8 mouse cellular contexts compared by ENCODE assay signal in the genomic region with DNA sequence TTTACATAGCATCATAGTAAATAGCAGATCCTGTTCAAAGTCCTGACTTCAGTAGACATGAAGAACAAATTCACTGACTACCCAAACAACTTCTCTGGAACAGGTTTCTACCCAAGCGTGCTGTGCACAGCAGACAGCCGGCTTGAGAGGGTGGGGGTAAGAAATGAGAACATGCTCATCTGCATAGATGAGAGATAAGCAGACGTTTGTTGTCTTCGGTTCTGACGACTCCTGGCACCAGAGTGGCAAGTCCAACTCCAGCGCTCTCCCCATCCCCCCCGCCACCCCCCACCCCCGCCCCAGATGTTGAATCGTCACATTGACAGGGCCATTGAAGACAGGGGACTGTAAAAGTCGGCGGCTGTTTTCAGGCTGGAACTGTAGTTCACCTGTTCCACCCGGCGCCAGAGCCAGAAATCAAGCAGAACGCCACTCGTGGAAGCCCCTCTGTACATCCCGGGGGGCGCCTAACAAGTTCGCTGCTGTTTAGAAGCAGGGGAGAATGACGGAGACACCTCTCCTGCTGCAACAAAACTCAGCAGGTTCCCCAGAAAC. TPM values are rescaled to one million over a fixed set of nuclear protein-coding genes. Genes with fewer than 3 reads are reported as not detected.
DNase-seq lines count a peak whose midpoint lies in the region; ATAC-seq and TF ChIP-seq lines count a peak whose summit lies in the region.

No protein-coding gene starts in this region.

- peak; percentile 18 to 20 for DNase-seq in layer of hippocampus, postnatal 14 days (ENCODE audit: low spot score in 2 of 2)
- no peak for DNase-seq in layer of hippocampus, postnatal 36 days
- DNase-seq in midbrain, postnatal 0 days (ENCODE audit: low spot score) = peak; percentile 7
- peak; percentile 52 for DNase-seq in thymus, postnatal 14 days

- H3K4me3 ChIP-seq in embryonic facial prominence, embryonic 12.5 days = peak overlapping the region; percentile 82
- H3K4me3 ChIP-seq in intestine, embryonic 15.5 days (replicated peaks) = peak overlapping the region; percentile 89
- peak overlapping the region; percentile 89 for H3K4me3 ChIP-seq in midbrain, postnatal 0 days (ENCODE audit: low read depth, low read length)

- H3K9me3 ChIP-seq in embryonic facial prominence, embryonic 12.5 days = no peaks in the 10 kb centered on the region
- H3K9me3 ChIP-seq in intestine, embryonic 15.5 days = no peaks in the 10 kb centered on the region
- H3K9me3 ChIP-seq in midbrain, postnatal 0 days (ENCODE audit: low read length) = no peaks in the 10 kb centered on the region

- under 1% methylated on average over 19 of the region's 19 CpGs for WGBS in embryonic facial prominence, embryonic 12.5 days
- WGBS in intestine, embryonic 15.5 days = under 1% methylated on average over 19 of the region's 19 CpGs
- WGBS in midbrain, postnatal 0 days = 0% methylated on average over 18 of the region's 19 CpGs

- no peak overlapping the region for H3K27ac ChIP-seq in embryonic facial prominence, embryonic 12.5 days
- H3K27ac ChIP-seq in intestine, embryonic 15.5 days = peak overlapping the region; percentile 87
- no peak overlapping the region for H3K27ac ChIP-seq in midbrain, postnatal 0 days (ENCODE audit: low read depth, low read length)

- H3K4me1 ChIP-seq in embryonic facial prominence, embryonic 12.5 days = peaks cover 26% of the 10 kb centered on the region
- H3K4me1 ChIP-seq in intestine, embryonic 15.5 days (replicated peaks) = peaks cover 14% of the 10 kb centered on the region
- H3K4me1 ChIP-seq in midbrain, postnatal 0 days (ENCODE audit: insufficient read depth, low read length) = 0 out of 2 replicates have a peak, but pooled peaks cover 5% of the 10 kb centered on the region

- H3K4me2 ChIP-seq in embryonic facial prominence, embryonic 12.5 days (replicated peaks) = peak overlapping the region; percentile 98
- H3K4me2 ChIP-seq in intestine, embryonic 15.5 days (replicated peaks) = peak overlapping the region; percentile 91
- peak overlapping the region; percentile 65 for H3K4me2 ChIP-seq in midbrain, postnatal 0 days (ENCODE audit: low read depth, low read length, poor library complexity, severe bottlenecking)

- TF ChIP-seq CTCF in midbrain, postnatal 0 days (IDR thresholded peaks at IDR 0.05) = no peak

- H3K27me3 ChIP-seq in embryonic facial prominence, embryonic 12.5 days = peaks cover 19% of the 10 kb centered on the region
- H3K27me3 ChIP-seq in intestine, embryonic 15.5 days (replicated peaks) = no peaks in the 10 kb centered on the region
- H3K27me3 ChIP-seq in midbrain, postnatal 0 days (ENCODE audit: insufficient read depth, low read length) = no peaks in the 10 kb centered on the region

- H3K36me3 ChIP-seq in embryonic facial prominence, embryonic 12.5 days = no peaks in the 10 kb centered on the region
- H3K36me3 ChIP-seq in intestine, embryonic 15.5 days = no peaks in the 10 kb centered on the region
- H3K36me3 ChIP-seq in midbrain, postnatal 0 days (ENCODE audit: insufficient read depth, low read length) = no peaks in the 10 kb centered on the region

- peak; percentile 65 for ATAC-seq in activated CD4-positive, CD25-positive, alpha-beta regulatory T cell, adult 4 months
- ATAC-seq in embryonic facial prominence, embryonic 12.5 days (ENCODE audit: insufficient number of reproducible peaks, insufficient read depth, low FRiP score, low TSS enrichment) = no peak
- peak; percentile 19 for ATAC-seq in intestine, embryonic 15.5 days
- no peak for ATAC-seq in midbrain, postnatal 0 days (ENCODE audit: low FRiP score)
- no peak for ATAC-seq in monocyte, adult 5-6 weeks (replicated peaks; ENCODE audit: insufficient number of reproducible peaks, low FRiP score, low TSS enrichment, poor library complexity, severe bottlenecking)

- H3K9ac ChIP-seq in embryonic facial prominence, embryonic 12.5 days = peak overlapping the region; percentile 66; the same call in 1 of the 2 replicates
- H3K9ac ChIP-seq in intestine, embryonic 15.5 days = peak overlapping the region; percentile 79
- no peak overlapping the region for H3K9ac ChIP-seq in midbrain, postnatal 0 days (replicated peaks; ENCODE audit: low read length, poor library complexity, severe bottlenecking)

RNA-seq across cellular contexts. Expression of gene Pip5k1b, which starts 0.7 kb away (rescaled TPM):
- 10 to 100 TPM; 37.0 to 40.3 TPM for total RNA-seq in layer of hippocampus, postnatal 14 days (2021)
- 10 to 100 TPM; 68.7 to 78.5 TPM for total RNA-seq in layer of hippocampus, postnatal 36 days (2021)
- 1 to 10 TPM; 5.7 to 6.2 TPM for polyA plus RNA-seq in activated CD4-positive, CD25-positive, alpha-beta regulatory T cell, adult 4 months (2017; shearing (Covaris generic))
- polyA plus RNA-seq in embryonic facial prominence, embryonic 12.5 days (2016; fragmentation: Nextera tagmentation; extraction: Ambion mirVana) = 1.9 and 2.0 TPM in 2 replicates
- 17.2 and 18.2 TPM in 2 replicates for polyA plus RNA-seq in intestine, embryonic 15.5 days (2015; fragmentation: Nextera tagmentation; extraction: Ambion mirVana)
- total RNA-seq in midbrain, postnatal 0 days (2014; rRNA removed) = 1.9 and 3.0 TPM in 2 replicates
- 0.80 and 0.86 TPM in 2 replicates for polyA plus RNA-seq in midbrain, postnatal 0 days (2015; fragmentation: Nextera tagmentation; extraction: Ambion mirVana)
- 1.5 to 5.6 TPM (median 3.0 TPM) in 3 replicates for total RNA-seq in monocyte, adult 5-6 weeks (2017)

Comparison
In these comparisons a context has a peak if more than half of its experiments do, and no peak if none do; other contexts are left out.
1. DNase-seq: peak in layer of hippocampus, postnatal 14 days (2 of 2), midbrain, postnatal 0 days (single experiment) and thymus, postnatal 14 days (single experiment); none in layer of hippocampus, postnatal 36 days (0 of 2).
2. ATAC-seq: peak in activated CD4-positive, CD25-positive, alpha-beta regulatory T cell, adult 4 months (single experiment) and intestine, embryonic 15.5 days (single experiment); none in embryonic facial prominence, embryonic 12.5 days (single experiment), midbrain, postnatal 0 days (single experiment) and monocyte, adult 5-6 weeks (single experiment).
3. Peak in every context shown above with its lines, with median percentiles within 50 percentile points of each other: H3K4me2 ChIP-seq and H3K4me3 ChIP-seq.